Mouse (Mus musculus) hindbrain, embryonic 10.5 days (tissue): ENCODE measurements around the gene Ctsa. TPM values are rescaled to one million over a fixed set of nuclear protein-coding genes. Genes with fewer than 3 reads are reported as not detected.
"Not testable (repeated sequence)": the region's sequence is repeated elsewhere in the genome, so short reads cannot be mapped to it uniquely, and the experiment has no call there.

ENCODE experiments used
- DNase-seq: peaks from one replicate; pipeline ENCODE4 v3.0.0-alpha.2; 2017; ENCODE audit warnings: low spot score
- H3K27ac ChIP-seq: fragments of 300-500 bp; sonication (generic); 2 replicates; pipeline ENCODE4 v1.5.1; 2016; ENCODE audit warnings: mild to moderate bottlenecking, moderate library complexity
- H3K27me3 ChIP-seq: fragments of 300-500 bp; sonication (generic); 2 replicates; pipeline ENCODE4 v1.6.1; 2016; ENCODE audit warnings: mild to moderate bottlenecking; ENCODE audit not compliant: poor library complexity, insufficient read depth, severe bottlenecking
- H3K36me3 ChIP-seq: fragments of 300-500 bp; sonication (generic); 2 replicates; pipeline ENCODE4 v1.6.1; 2016; ENCODE audit warnings: mild to moderate bottlenecking, moderate library complexity
- H3K4me1 ChIP-seq: fragments of 300-500 bp; sonication (generic); replicated peaks from 2 replicates; pipeline ENCODE4 v1.6.1; 2016; ENCODE audit warnings: mild to moderate bottlenecking
- H3K4me3 ChIP-seq: fragments of 300-500 bp; sonication (generic); 2 replicates; pipeline ENCODE4 v1.5.1; 2016; ENCODE audit warnings: mild to moderate bottlenecking, moderate library complexity
- H3K9me3 ChIP-seq: fragments of 300-500 bp; sonication (generic); 2 replicates; pipeline ENCODE4 v1.6.1; 2016; ENCODE audit warnings: mild to moderate bottlenecking, moderate library complexity
- WGBS: fragments of 180-500 bp; shearing (Covaris S2); methylation state at CpG from one replicate; pipeline ENCODE4 v1.1.7; 2016; 5-methylcytosine and 5-hydroxymethylcytosine counted together
- polyA plus RNA-seq: library from polyadenylated mRNA; unstranded; fragments of >200 nt; fragmentation: Nextera tagmentation; extraction: Ambion mirVana; gene quantifications from 2 replicates; pipeline ENCODE4 v1.2.1, GENCODE M21; 2016

Gene Ctsa
- polyA plus RNA-seq, 1 experiment from 2014 or later: 104 TPM

DNA sequence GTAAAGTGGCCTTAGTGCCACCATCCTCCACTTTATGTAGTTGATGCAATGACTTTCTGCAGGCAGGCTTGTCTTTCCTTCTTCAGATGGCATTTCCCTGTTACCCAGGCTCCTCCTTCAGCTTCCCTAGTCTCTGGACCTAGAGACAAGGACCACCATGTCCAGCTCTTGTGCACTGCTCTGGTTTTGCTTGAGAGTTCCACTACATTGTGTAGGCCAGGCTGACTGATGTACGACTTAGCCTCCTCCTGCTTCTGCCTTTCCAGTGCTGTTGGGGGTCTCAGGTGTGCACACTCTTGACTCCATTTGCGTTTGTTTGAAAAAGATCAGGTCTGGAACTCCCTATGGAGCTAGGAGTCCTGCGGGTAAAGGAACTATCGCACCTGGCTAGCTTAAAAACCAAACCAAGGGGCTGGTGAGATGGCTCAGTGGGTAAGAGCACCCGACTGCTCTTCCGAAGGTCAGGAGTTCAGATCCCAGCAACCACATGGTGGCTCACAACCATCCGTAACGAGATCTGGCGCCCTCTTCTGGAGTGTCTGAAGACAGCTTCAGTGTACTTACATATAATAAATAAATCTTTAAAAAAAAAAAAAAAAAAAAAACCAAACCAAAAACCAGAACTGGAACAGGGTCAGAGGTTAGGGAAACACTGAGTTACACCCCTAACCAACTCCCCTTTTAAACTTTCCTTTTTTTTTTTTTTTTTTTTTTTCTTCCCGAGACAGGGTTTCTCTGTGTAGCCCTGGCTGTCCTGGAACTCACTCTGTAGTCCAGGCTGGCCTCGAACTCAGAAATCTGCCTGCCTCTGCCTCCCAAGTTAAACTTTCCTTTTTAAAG lies 44.9 kb downstream of the Ctsa start:
- not testable (repeated sequence) for H3K9me3 ChIP-seq, H3K36me3 ChIP-seq, H3K27me3 ChIP-seq, DNase-seq, H3K27ac ChIP-seq
- Histone ChIP-seq H3K4me3 (peak overlapping the region; percentile 84), H3K4me1 (peaks cover 35% of the 10 kb centered on the region)
- WGBS: 75% methylated on average over 11 of the region's 11 CpGs

GRCm38 (mm10) chr2:164878509-164879227 lies 46.0 kb downstream of the Ctsa start:
- Histone ChIP-seq H3K9me3 (no peaks in the 10 kb centered on the region), H3K27me3 (no peaks in the 10 kb centered on the region), H3K27ac (peak overlapping the region; percentile 100), H3K4me1 (peaks cover 44% of the 10 kb centered on the region), H3K36me3 (peaks cover 19% of the 10 kb centered on the region), H3K4me3 (peak overlapping the region; percentile 84)
- DNase-seq: peak; percentile 56
- WGBS: 3% methylated on average over 28 of the region's 28 CpGs

DNA sequence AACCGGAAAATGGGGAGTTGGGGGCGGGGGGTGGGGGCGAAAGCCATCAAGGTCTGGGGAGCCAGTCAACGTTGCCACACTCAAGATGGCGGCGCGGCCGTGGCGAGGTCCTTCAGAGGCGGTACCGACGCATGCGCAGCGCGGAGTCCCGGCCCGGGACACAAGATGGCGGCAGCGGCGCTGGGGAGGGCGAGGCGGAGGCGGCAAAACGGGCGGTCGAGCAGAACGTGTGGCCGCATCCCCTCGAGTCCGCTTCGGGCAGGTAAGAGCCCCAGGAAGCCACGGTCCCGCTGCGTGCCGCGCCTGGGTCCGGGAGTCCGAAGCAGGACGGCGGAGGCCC lies 46.5 kb downstream of the Ctsa start, which contains the start of gene Pcif1:
TSS of gene Pcif1 (plus strand) at position 77 of the 340 bp plus-strand sequence.
- peak; percentile 94 for DNase-seq
- Histone ChIP-seq H3K4me1 (peaks cover 39% of the 10 kb centered on the region), H3K4me3 (peak within 1 kb of the TSS; percentile 84), H3K27me3 (no peaks in the 10 kb centered on the region), H3K36me3 (peaks cover 24% of the 10 kb centered on the region), H3K9me3 (no peaks in the 10 kb centered on the region), H3K27ac (peak within 1 kb of the TSS; percentile 100)
- WGBS: under 1% methylated on average over 40 of the region's 40 CpGs

DNA sequence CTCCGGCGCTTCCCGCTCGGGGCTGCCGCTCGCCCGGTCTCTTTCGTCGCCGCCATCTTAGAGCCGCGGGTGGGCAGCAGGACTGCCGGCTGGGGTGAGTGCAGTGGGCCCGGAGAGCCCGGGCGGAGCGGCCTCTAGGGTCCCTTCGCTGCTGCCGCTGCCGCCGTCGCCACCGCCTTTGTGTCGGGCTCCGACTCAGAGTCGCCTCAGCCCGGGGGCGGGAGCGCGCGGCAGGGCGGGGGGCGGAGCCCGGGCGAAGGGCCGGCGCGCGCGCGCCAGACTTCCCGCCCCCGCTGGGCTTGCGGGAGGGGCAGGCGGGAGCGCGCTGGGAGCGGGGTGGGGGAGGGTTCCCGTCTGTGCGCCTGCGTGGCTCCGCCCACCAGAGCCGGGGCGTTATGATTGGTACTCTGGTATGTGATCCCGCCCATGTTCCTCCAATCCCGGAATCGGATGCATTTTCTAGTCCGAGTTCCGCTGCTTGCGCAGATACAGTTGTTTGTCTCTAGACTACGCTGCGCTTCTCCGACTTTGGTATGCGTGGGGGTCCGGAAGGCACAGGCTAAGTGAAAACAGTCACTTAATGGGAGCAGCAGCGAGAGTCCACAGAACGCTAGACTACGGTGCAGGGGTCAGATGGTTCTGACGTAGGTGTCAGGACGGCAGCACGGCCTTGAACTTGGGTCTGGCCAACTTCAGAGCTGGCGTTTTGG lies 47.0 kb downstream of the Ctsa start:
- Histone ChIP-seq H3K4me1 (peaks cover 34% of the 10 kb centered on the region), H3K27me3 (no peaks in the 10 kb centered on the region), H3K4me3 (peak overlapping the region; percentile 84), H3K36me3 (peaks cover 30% of the 10 kb centered on the region), H3K9me3 (no peaks in the 10 kb centered on the region), H3K27ac (peak overlapping the region; percentile 100)
- WGBS: under 1% methylated on average over 68 of the region's 72 CpGs
- DNase-seq: peak; percentile 98

GRCm38 (mm10) chr2:164882619-164883018 lies 49.9 kb downstream of the Ctsa start:
- no peaks in the 10 kb centered on the region for H3K9me3 ChIP-seq
- DNase-seq: peak; percentile 50
- peaks cover 51% of the 10 kb centered on the region for H3K36me3 ChIP-seq
- H3K27me3 ChIP-seq: no peaks in the 10 kb centered on the region
- H3K4me3 ChIP-seq: no peak overlapping the region
- WGBS: 53% methylated on average over 9 of the region's 9 CpGs
- H3K4me1 ChIP-seq: peaks cover 31% of the 10 kb centered on the region
- peak overlapping the region; percentile 75 for H3K27ac ChIP-seq

DNA sequence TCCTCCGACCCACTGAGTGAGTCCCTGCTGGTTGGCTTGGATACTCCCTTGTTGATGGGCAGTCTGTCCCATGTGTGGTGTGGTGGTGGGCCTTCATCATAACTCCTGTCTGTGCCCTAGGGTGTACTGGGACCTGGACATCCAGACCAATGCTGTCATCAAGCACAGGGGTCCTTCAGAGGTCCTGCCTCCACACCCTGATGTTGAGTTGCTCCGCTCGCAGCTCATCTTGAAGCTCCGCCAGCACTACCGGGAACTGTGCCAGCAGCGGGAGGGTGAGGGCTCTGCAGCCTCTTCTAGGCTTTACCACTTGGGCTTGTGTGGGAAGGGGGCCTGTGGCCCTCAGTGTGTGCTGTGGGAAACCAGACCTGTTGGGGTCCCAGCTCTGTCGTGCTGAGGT lies 53.1 kb downstream of the Ctsa start:
- Histone ChIP-seq H3K36me3 (peaks cover 83% of the 10 kb centered on the region), H3K4me1 (peaks cover 14% of the 10 kb centered on the region), H3K27me3 (no peaks in the 10 kb centered on the region), H3K9me3 (no peaks in the 10 kb centered on the region), H3K4me3 (no peak overlapping the region), H3K27ac (no peak overlapping the region)
- 91% methylated on average over 7 of the region's 7 CpGs for WGBS
- DNase-seq: no peak

GRCm38 (mm10) chr2:164886617-164887016 lies 53.9 kb downstream of the Ctsa start:
- Histone ChIP-seq H3K36me3 (peaks cover 91% of the 10 kb centered on the region), H3K27ac (no peak overlapping the region), H3K9me3 (no peaks in the 10 kb centered on the region), H3K4me1 (peaks cover 13% of the 10 kb centered on the region), H3K4me3 (no peak overlapping the region), H3K27me3 (no peaks in the 10 kb centered on the region)
- DNase-seq: no peak
- 94% methylated on average over 10 of the region's 10 CpGs for WGBS

DNA sequence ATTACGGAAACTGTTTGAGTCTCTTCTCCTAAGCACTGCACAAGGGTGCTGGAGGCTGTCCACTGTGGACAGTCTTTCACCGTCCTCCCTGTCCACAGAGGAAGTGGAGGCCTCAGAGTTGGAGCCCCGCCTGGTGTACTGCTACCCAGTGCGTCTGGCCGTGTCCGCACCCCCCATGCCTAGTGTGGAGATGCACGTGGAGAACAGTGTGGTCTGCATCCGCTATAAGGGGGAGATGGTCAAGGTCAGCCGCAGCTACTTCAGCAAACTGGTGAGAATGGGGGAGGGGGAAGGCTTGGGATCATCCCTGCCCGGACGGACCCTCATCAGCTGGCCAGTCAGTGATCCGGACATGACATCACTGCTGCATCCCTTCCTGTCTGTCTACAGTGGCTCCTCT lies 56.3 kb downstream of the Ctsa start:
- H3K27me3 ChIP-seq: no peaks in the 10 kb centered on the region
- H3K4me1 ChIP-seq: no peaks in the 10 kb centered on the region
- WGBS: 92% methylated on average over 12 of the region's 12 CpGs
- H3K27ac ChIP-seq: no peak overlapping the region
- H3K36me3 ChIP-seq: peaks cover 100% of the 10 kb centered on the region
- DNase-seq: no peak
- no peaks in the 10 kb centered on the region for H3K9me3 ChIP-seq
- H3K4me3 ChIP-seq: no peak overlapping the region

GRCm38 (mm10) chr2:164889960-164890359 lies 57.3 kb downstream of the Ctsa start:
- Histone ChIP-seq H3K4me3 (no peak overlapping the region), H3K36me3 (peaks cover 100% of the 10 kb centered on the region), H3K4me1 (no peaks in the 10 kb centered on the region), H3K27me3 (no peaks in the 10 kb centered on the region), H3K9me3 (no peaks in the 10 kb centered on the region), H3K27ac (no peak overlapping the region)
- no peak for DNase-seq
- 87% methylated on average over 2 of the region's 2 CpGs for WGBS

Other genes with a start within 250 kb of the Ctsa start
- not detected in 2 replicates for gene Wfdc6a, start 247.4 kb upstream of the Ctsa start, polyA plus RNA-seq
- not detected in 2 replicates for gene Eppin, start 239.3 kb upstream of the Ctsa start, polyA plus RNA-seq
- gene Wfdc6b, start 219.4 kb upstream of the Ctsa start, polyA plus RNA-seq: not detected in 2 replicates
- not detected in 2 replicates for gene Wfdc8, start 219.2 kb upstream of the Ctsa start, polyA plus RNA-seq
- gene Wfdc16, start 194.1 kb upstream of the Ctsa start, polyA plus RNA-seq: not detected in 2 replicates
- 0.51 TPM in 1 of 2 replicates, not detected in the other for gene Wfdc10, start 176.8 kb upstream of the Ctsa start, polyA plus RNA-seq
- not detected in 2 replicates for gene Wfdc9, start 176.3 kb upstream of the Ctsa start, polyA plus RNA-seq
- gene Wfdc11, start 158.8 kb upstream of the Ctsa start, polyA plus RNA-seq: not detected in 2 replicates
- 0.15 TPM in 1 of 2 replicates, not detected in the other for gene Wfdc13, start 147.8 kb upstream of the Ctsa start, polyA plus RNA-seq
- not detected in 2 replicates for gene Spint4, start 134.4 kb upstream of the Ctsa start, polyA plus RNA-seq
- gene Spint5, start 117.6 kb upstream of the Ctsa start, polyA plus RNA-seq: not detected in 2 replicates
- gene Wfdc3, start 86.9 kb upstream of the Ctsa start, polyA plus RNA-seq: 0.85 and 1.4 TPM in 2 replicates
- 81.3 and 87.4 TPM in 2 replicates for gene Dnttip1, start 86.9 kb upstream of the Ctsa start, polyA plus RNA-seq
- gene Ube2c, start 63.0 kb upstream of the Ctsa start, polyA plus RNA-seq: 588 and 602 TPM in 2 replicates
- not detected in 2 replicates for gene Tnnc2, start 52.9 kb upstream of the Ctsa start, polyA plus RNA-seq
- 10.8 and 13.7 TPM in 2 replicates for gene Snx21, start 47.0 kb upstream of the Ctsa start, polyA plus RNA-seq
- gene Acot8, start 28.0 kb upstream of the Ctsa start, polyA plus RNA-seq: 16.5 and 17.7 TPM in 2 replicates
- 9.3 and 12.4 TPM in 2 replicates for gene Zswim3, start 27.8 kb upstream of the Ctsa start, polyA plus RNA-seq
- 25.1 and 27.5 TPM in 2 replicates for gene Zswim1, start 10.2 kb upstream of the Ctsa start, polyA plus RNA-seq
- not detected in 2 replicates for gene Spata25, start 4.3 kb upstream of the Ctsa start, polyA plus RNA-seq
- 4.3 and 5.1 TPM in 2 replicates for gene Neurl2, start 583 bp downstream of the Ctsa start, polyA plus RNA-seq
- 47.2 and 78.1 TPM in 2 replicates for gene Pltp, start 24.8 kb downstream of the Ctsa start, polyA plus RNA-seq
- 76.1 and 88.4 TPM in 2 replicates for gene Pcif1, start 46.4 kb downstream of the Ctsa start, polyA plus RNA-seq
- gene Zfp335, start 78.9 kb downstream of the Ctsa start, polyA plus RNA-seq: 15.3 and 18.4 TPM in 2 replicates
- 0.56 and 1.2 TPM in 2 replicates for gene Mmp9, start 107.9 kb downstream of the Ctsa start, polyA plus RNA-seq
- gene Slc12a5, start 127.9 kb downstream of the Ctsa start, polyA plus RNA-seq: 3.1 and 5.1 TPM in 2 replicates
- gene Ncoa5, start 202.0 kb downstream of the Ctsa start, polyA plus RNA-seq: 101 and 102 TPM in 2 replicates
- 7.2 and 8.1 TPM in 2 replicates for gene Cd40, start 222.8 kb downstream of the Ctsa start, polyA plus RNA-seq